9 mouse cellular contexts compared by ENCODE assay signal in the genomic region with DNA sequence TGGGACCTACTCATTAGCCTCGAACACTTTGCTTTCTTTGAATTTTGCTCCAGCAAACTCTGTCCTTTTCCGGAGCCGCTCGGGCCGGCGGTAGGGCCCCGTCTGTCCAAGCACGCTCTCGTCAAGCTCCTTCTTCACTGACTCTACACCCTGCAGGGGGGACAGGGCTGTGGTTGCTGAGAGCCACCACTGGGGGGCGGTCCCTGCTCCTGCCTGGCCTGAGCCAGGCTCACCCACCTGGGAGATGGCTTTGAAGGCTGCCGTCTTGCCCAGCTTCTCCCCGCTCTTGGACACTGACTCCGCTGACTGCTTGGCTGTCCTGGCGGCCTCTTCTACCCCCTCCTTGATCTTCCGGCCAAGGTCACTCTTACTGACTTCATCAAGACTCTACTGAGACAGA. TPM values are rescaled to one million over a fixed set of nuclear protein-coding genes. Genes with fewer than 3 reads are reported as not detected.
A peak's percentile ranks its signal among the peaks of the same experiment; 100 is the strongest.
DNase-seq lines count a peak whose midpoint lies in the region; ATAC-seq and TF ChIP-seq lines count a peak whose summit lies in the region.
"Had no signal": no experiment of that assay in that cellular context is flagged by ENCODE, and none has a peak within 500 bp of the region (broad histone marks: within the 10 kb centered on the region; RNA-seq: fewer than 3 reads in every experiment).

No protein-coding gene starts in this region.

- no peak overlapping the region for H3K4me3 ChIP-seq in lung, embryonic 16.5 days (ENCODE audit: low read length)
- no peak overlapping the region for H3K4me3 ChIP-seq in intestine, postnatal 0 days (ENCODE audit: low read depth, low read length)
- no peak overlapping the region for H3K4me3 ChIP-seq in olfactory bulb, adult 2 months (ENCODE audit: insufficient read depth, low read depth, low read length)
- no peak overlapping the region for H3K4me3 ChIP-seq in heart, embryonic 10.5 days
- H3K4me3 ChIP-seq: embryonic facial prominence, embryonic 12.5 days had no signal

- TF ChIP-seq CTCF in intestine, postnatal 0 days (IDR thresholded peaks at IDR 0.05; ENCODE audit: low read depth), result peak; percentile 69
- peak; percentile 37; the same call in 1 of the 2 replicates for TF ChIP-seq CTCF in olfactory bulb, adult 2 months (IDR thresholded peaks at IDR 0.05; ENCODE audit: insufficient read depth, low read depth, low read length)

- no peaks in the 10 kb centered on the region for H3K27me3 ChIP-seq in lung, embryonic 16.5 days (ENCODE audit: control insufficient read depth, insufficient read depth, low read depth, low read length)
- no peaks in the 10 kb centered on the region for H3K27me3 ChIP-seq in intestine, postnatal 0 days (replicated peaks; ENCODE audit: control insufficient read depth, insufficient read depth, low read length)
- no peaks in the 10 kb centered on the region for H3K27me3 ChIP-seq in heart, embryonic 10.5 days (ENCODE audit: insufficient read depth, poor library complexity, severe bottlenecking)
- H3K27me3 ChIP-seq: embryonic facial prominence, embryonic 12.5 days had no signal

- H3K9me3 ChIP-seq in lung, embryonic 16.5 days (ENCODE audit: control insufficient read depth, low read length), result no peaks in the 10 kb centered on the region
- H3K9me3 ChIP-seq in intestine, postnatal 0 days (ENCODE audit: control insufficient read depth), result no peaks in the 10 kb centered on the region
- no peaks in the 10 kb centered on the region for H3K9me3 ChIP-seq in heart, embryonic 10.5 days
- H3K9me3 ChIP-seq: embryonic facial prominence, embryonic 12.5 days had no signal

- H3K36me3 ChIP-seq in lung, embryonic 16.5 days (ENCODE audit: control insufficient read depth, insufficient read depth, low read length), result peaks cover 48% of the 10 kb centered on the region
- H3K36me3 ChIP-seq in intestine, postnatal 0 days (ENCODE audit: control insufficient read depth, insufficient read depth), result peaks cover 90% of the 10 kb centered on the region
- H3K36me3 ChIP-seq in heart, embryonic 10.5 days, result peaks cover 95% of the 10 kb centered on the region

- 74% methylated on average over 15 of the region's 15 CpGs for WGBS in lung, embryonic 16.5 days
- 78% methylated on average over 15 of the region's 15 CpGs for WGBS in intestine, postnatal 0 days
- 75% methylated on average over 15 of the region's 15 CpGs for WGBS in olfactory bulb, adult 2 months
- WGBS in heart, embryonic 10.5 days, result 75% methylated on average over 15 of the region's 15 CpGs

- no peak overlapping the region for H3K9ac ChIP-seq in lung, embryonic 16.5 days (ENCODE audit: low read length)
- no peak overlapping the region for H3K9ac ChIP-seq in intestine, postnatal 0 days (ENCODE audit: low read depth, low read length)
- H3K9ac ChIP-seq: embryonic facial prominence, embryonic 12.5 days had no signal

- 0 out of 2 replicates have a peak, but pooled peaks have one; percentile 31 for ATAC-seq in lung, embryonic 16.5 days (ENCODE audit: low read depth)
- peak; percentile 57; the same call in 1 of the 2 replicates for ATAC-seq in intestine, postnatal 0 days

- H3K27ac ChIP-seq in lung, embryonic 16.5 days (ENCODE audit: low read length), result no peak overlapping the region
- H3K27ac ChIP-seq in intestine, postnatal 0 days (ENCODE audit: low read depth, low read length), result no peak overlapping the region
- H3K27ac ChIP-seq in olfactory bulb, adult 2 months (ENCODE audit: insufficient read depth, low read depth, low read length), result no peak overlapping the region
- no peak overlapping the region for H3K27ac ChIP-seq in heart, embryonic 10.5 days
- H3K27ac ChIP-seq: embryonic facial prominence, embryonic 12.5 days had no signal

- DNase-seq in lung, postnatal 10 days, result no peak
- peak; percentile 28 for DNase-seq in adrenal gland, postnatal 25 days
- no peak for DNase-seq in layer of hippocampus, adult 18-20 months (ENCODE audit: low spot score in 2 of 2)
- DNase-seq in heart, embryonic 10.5 days (ENCODE audit: low spot score), result no peak
- no peak for DNase-seq in cerebellum, adult 11-12 months

- H3K4me2 ChIP-seq in lung, embryonic 16.5 days (ENCODE audit: low read depth, low read length), result no peak overlapping the region
- H3K4me2 ChIP-seq in intestine, postnatal 0 days (replicated peaks; ENCODE audit: low read depth), result no peak overlapping the region
- H3K4me2 ChIP-seq: embryonic facial prominence, embryonic 12.5 days had no signal

- H3K4me1 ChIP-seq in lung, embryonic 16.5 days (replicated peaks; ENCODE audit: control insufficient read depth, insufficient read depth, low read length), result no peaks in the 10 kb centered on the region
- no peaks in the 10 kb centered on the region for H3K4me1 ChIP-seq in intestine, postnatal 0 days (replicated peaks; ENCODE audit: control insufficient read depth, insufficient read depth, low read length)
- peaks cover 22% of the 10 kb centered on the region for H3K4me1 ChIP-seq in olfactory bulb, adult 2 months (ENCODE audit: control insufficient read depth, insufficient read depth, low read length)
- H3K4me1 ChIP-seq in heart, embryonic 10.5 days, result no peaks in the 10 kb centered on the region
- H3K4me1 ChIP-seq: embryonic facial prominence, embryonic 12.5 days had no signal

- no peak for TF ChIP-seq POLR2A in olfactory bulb, adult 2 months (IDR thresholded peaks at IDR 0.05; ENCODE audit: insufficient read depth, low read depth, low read length)

RNA-seq across cellular contexts. Expression of a gene that starts 8.1 kb away (rescaled TPM):
- 56.5 and 57.2 TPM in 2 replicates for polyA plus RNA-seq in lung, embryonic 16.5 days (2015; fragmentation: Nextera tagmentation; extraction: Ambion mirVana)
- total RNA-seq in adrenal gland, postnatal 25 days (2021), result 107 and 120 TPM in 2 replicates
- 33.7 and 35.5 TPM in 2 replicates for polyA plus RNA-seq in intestine, postnatal 0 days (2015; fragmentation: Nextera tagmentation; extraction: Ambion mirVana)
- not detected in 2 replicates for polyA plus RNA-seq in olfactory bulb, adult 2 months (2012; ENCODE audit: insufficient read depth, insufficient read length, low replicate concordance, missing spikeins)
- 10 to 100 TPM; 59.1 to 61.4 TPM for total RNA-seq in layer of hippocampus, adult 18-20 months (2021)
- polyA plus RNA-seq in heart, embryonic 10.5 days (2016; fragmentation: Nextera tagmentation; extraction: Ambion mirVana), result 70.2 and 72.0 TPM in 2 replicates

RNA-seq across cellular contexts. Expression of a gene that starts 8.6 kb away (rescaled TPM):
- 54.4 and 58.0 TPM in 2 replicates for polyA plus RNA-seq in lung, embryonic 16.5 days (2015; fragmentation: Nextera tagmentation; extraction: Ambion mirVana)
- 8.0 and 8.6 TPM in 2 replicates for total RNA-seq in adrenal gland, postnatal 25 days (2021)
- 27.4 and 29.4 TPM in 2 replicates for polyA plus RNA-seq in intestine, postnatal 0 days (2015; fragmentation: Nextera tagmentation; extraction: Ambion mirVana)
- not detected in 2 replicates for polyA plus RNA-seq in olfactory bulb, adult 2 months (2012; ENCODE audit: insufficient read depth, insufficient read length, low replicate concordance, missing spikeins)
- 100 to 1,000 TPM; 524 to 546 TPM for total RNA-seq in layer of hippocampus, adult 18-20 months (2021)
- 33.2 and 59.1 TPM in 2 replicates for polyA plus RNA-seq in heart, embryonic 10.5 days (2016; fragmentation: Nextera tagmentation; extraction: Ambion mirVana)

RNA-seq across cellular contexts. Expression of a gene that starts 14.7 kb away (rescaled TPM):
- 48.7 and 52.0 TPM in 2 replicates for polyA plus RNA-seq in lung, embryonic 16.5 days (2015; fragmentation: Nextera tagmentation; extraction: Ambion mirVana)
- total RNA-seq in adrenal gland, postnatal 25 days (2021), result 30.7 and 31.8 TPM in 2 replicates
- 21.5 and 22.2 TPM in 2 replicates for polyA plus RNA-seq in intestine, postnatal 0 days (2015; fragmentation: Nextera tagmentation; extraction: Ambion mirVana)
- polyA plus RNA-seq in olfactory bulb, adult 2 months (2012; ENCODE audit: insufficient read depth, insufficient read length, low replicate concordance, missing spikeins), result not detected in 2 replicates
- total RNA-seq in layer of hippocampus, adult 18-20 months (2021), result 10 to 100 TPM; 28.9 to 31.1 TPM
- polyA plus RNA-seq in heart, embryonic 10.5 days (2016; fragmentation: Nextera tagmentation; extraction: Ambion mirVana), result 47.8 and 60.2 TPM in 2 replicates

RNA-seq across cellular contexts. Expression of a gene that starts 19.6 kb away (rescaled TPM):
- polyA plus RNA-seq in lung, embryonic 16.5 days (2015; fragmentation: Nextera tagmentation; extraction: Ambion mirVana), result 3.4 and 4.2 TPM in 2 replicates
- total RNA-seq in adrenal gland, postnatal 25 days (2021), result 15.8 and 22.6 TPM in 2 replicates
- polyA plus RNA-seq in intestine, postnatal 0 days (2015; fragmentation: Nextera tagmentation; extraction: Ambion mirVana), result 0.87 and 2.1 TPM in 2 replicates
- polyA plus RNA-seq in olfactory bulb, adult 2 months (2012; ENCODE audit: insufficient read depth, insufficient read length, low replicate concordance, missing spikeins), result not detected in 2 replicates
- 10 to 100 TPM in 1 of 2 experiments, 1 to 10 TPM in 1; 8.9 to 12.2 TPM for total RNA-seq in layer of hippocampus, adult 18-20 months (2021)
- polyA plus RNA-seq in heart, embryonic 10.5 days (2016; fragmentation: Nextera tagmentation; extraction: Ambion mirVana), result 2.4 and 2.5 TPM in 2 replicates

RNA-seq across cellular contexts. Expression of a gene that starts 29.0 kb away (rescaled TPM):
- polyA plus RNA-seq in lung, embryonic 16.5 days (2015; fragmentation: Nextera tagmentation; extraction: Ambion mirVana), result 1.1 and 1.6 TPM in 2 replicates
- 1.1 and 3.0 TPM in 2 replicates for total RNA-seq in adrenal gland, postnatal 25 days (2021)
- polyA plus RNA-seq in intestine, postnatal 0 days (2015; fragmentation: Nextera tagmentation; extraction: Ambion mirVana), result 0.20 and 0.74 TPM in 2 replicates
- polyA plus RNA-seq in olfactory bulb, adult 2 months (2012; ENCODE audit: insufficient read depth, insufficient read length, low replicate concordance, missing spikeins), result not detected in 2 replicates
- total RNA-seq in layer of hippocampus, adult 18-20 months (2021), result under 1 TPM; 0.46 to 0.62 TPM
- 0.59 TPM in 1 of 2 replicates, not detected in the other for polyA plus RNA-seq in heart, embryonic 10.5 days (2016; fragmentation: Nextera tagmentation; extraction: Ambion mirVana)

Comparison
In these comparisons a context has a peak if more than half of its experiments do, and no peak if none do; other contexts are left out.
1. RNA of a gene that starts 14.7 kb away (polyA plus RNA-seq): 47.8 to 60.2 TPM in heart, embryonic 10.5 days, 48.7 to 52.0 TPM in lung, embryonic 16.5 days and 21.5 to 22.2 TPM in intestine, postnatal 0 days; not detected in olfactory bulb, adult 2 months; every median in the first group is over 10 times any median in the second.